Comparison of ENCODE assay signal across 8 mouse cellular contexts in genomic region chr10:80141243-80141642, GRCm38 (mm10). TPM values are rescaled to one million over a fixed set of nuclear protein-coding genes. Genes with fewer than 3 reads are reported as not detected.
A peak's percentile ranks its signal among the peaks of the same experiment; 100 is the strongest.
DNase-seq lines count a peak whose midpoint lies in the region; ATAC-seq lines count a peak whose summit lies in the region.

No protein-coding gene starts in this region.

- peaks cover under 1% of the 10 kb centered on the region; the same call in 1 of the 2 replicates for H3K4me1 ChIP-seq in brown adipose tissue, adult 24 weeks (ENCODE audit: control insufficient read depth, insufficient read depth, insufficient read length, low read length)
- peaks cover 83% of the 10 kb centered on the region for H3K4me1 ChIP-seq in heart, embryonic 13.5 days
- H3K4me1 ChIP-seq in liver, embryonic 12.5 days = peaks cover 92% of the 10 kb centered on the region

- H3K27ac ChIP-seq in brown adipose tissue, adult 24 weeks (replicated peaks; ENCODE audit: low read depth, low read length) = peak overlapping the region; percentile 66
- H3K27ac ChIP-seq in heart, embryonic 13.5 days (replicated peaks) = peak overlapping the region; percentile 87
- H3K27ac ChIP-seq in liver, embryonic 12.5 days = peak overlapping the region; percentile 94

- peak overlapping the region; percentile 52 for H3K4me3 ChIP-seq in brown adipose tissue, adult 24 weeks (ENCODE audit: insufficient read depth, low read depth, low read length)
- peak overlapping the region; percentile 79 for H3K4me3 ChIP-seq in heart, embryonic 13.5 days
- H3K4me3 ChIP-seq in liver, embryonic 12.5 days = peak overlapping the region; percentile 76

- peak overlapping the region; percentile 91 for H3K4me2 ChIP-seq in heart, embryonic 13.5 days
- H3K4me2 ChIP-seq in liver, embryonic 12.5 days = peak overlapping the region; percentile 90

- peaks cover 34% of the 10 kb centered on the region for H3K27me3 ChIP-seq in heart, embryonic 13.5 days (replicated peaks)
- H3K27me3 ChIP-seq in liver, embryonic 12.5 days (replicated peaks) = peaks cover 38% of the 10 kb centered on the region
- H3K27me3 ChIP-seq in splenic B cell, adult 2 months (ENCODE audit: control insufficient read depth, insufficient read depth, low read length, poor library complexity, severe bottlenecking) = no peaks in the 10 kb centered on the region

- H3K9me3 ChIP-seq in heart, embryonic 13.5 days = no peaks in the 10 kb centered on the region
- H3K9me3 ChIP-seq in liver, embryonic 12.5 days (replicated peaks) = no peaks in the 10 kb centered on the region

- H3K36me3 ChIP-seq in heart, embryonic 13.5 days = peaks cover 30% of the 10 kb centered on the region
- H3K36me3 ChIP-seq in liver, embryonic 12.5 days = peaks cover 30% of the 10 kb centered on the region
- peaks cover 3% of the 10 kb centered on the region for H3K36me3 ChIP-seq in splenic B cell, adult 2 months (ENCODE audit: control insufficient read depth, insufficient read depth, low read length, poor library complexity, severe bottlenecking)

- peak; percentile 79 for ATAC-seq in CD4-positive, CD25-positive, alpha-beta regulatory T cell, adult 4 months
- ATAC-seq in erythroid progenitor cell, adult 5-6 weeks (replicated peaks; ENCODE audit: low FRiP score, poor library complexity, severe bottlenecking) = peak; percentile 76
- ATAC-seq in heart, embryonic 13.5 days (ENCODE audit: extremely low read depth, insufficient number of reproducible peaks, low FRiP score, low TSS enrichment) = peak; percentile 64
- ATAC-seq in liver, embryonic 12.5 days = peak; percentile 80

- peak; percentile 97 for DNase-seq in kidney, postnatal 10 days
- peak; percentile 99 for DNase-seq in naive thymus-derived CD4-positive, alpha-beta T cell, adult 2 months (ENCODE audit: low read depth)
- DNase-seq in splenic B cell, adult 2 months (ENCODE audit: low read depth, low spot score) = peak; percentile 99

- H3K9ac ChIP-seq in heart, embryonic 13.5 days = peak overlapping the region; percentile 74
- H3K9ac ChIP-seq in liver, embryonic 12.5 days = peak overlapping the region; percentile 71

- 1% methylated on average over 29 of the region's 29 CpGs for WGBS in heart, embryonic 13.5 days
- WGBS in liver, embryonic 12.5 days (ENCODE audit: insufficient replicate concordance) = 0% methylated on average over 29 of the region's 29 CpGs

RNA-seq across cellular contexts. Expression of gene Cbarp, which starts 0.6 kb away (rescaled TPM):
- polyA plus RNA-seq in CD4-positive, CD25-positive, alpha-beta regulatory T cell, adult 4 months (2017; shearing (Covaris generic)) = 1 to 10 TPM; 1.3 to 1.4 TPM
- 1.1 and 1.5 TPM in 2 replicates for polyA plus RNA-seq in brown adipose tissue, adult 24 weeks (2012; ENCODE audit: insufficient read depth, insufficient read length, missing spikeins)
- not detected in 2 replicates for total RNA-seq in erythroid progenitor cell, adult 5-6 weeks (2015; ENCODE audit: low replicate concordance)
- total RNA-seq in erythroid progenitor cell, adult 5-6 weeks (2017; ENCODE audit: low replicate concordance) = not detected in 2 replicates
- polyA plus RNA-seq in heart, embryonic 13.5 days (2015; fragmentation: Nextera tagmentation; extraction: Ambion mirVana) = 1.6 and 2.5 TPM in 2 replicates
- 0.94 and 0.96 TPM in 2 replicates for polyA plus RNA-seq in liver, embryonic 12.5 days (2016; fragmentation: Nextera tagmentation; extraction: Ambion mirVana)

RNA-seq across cellular contexts. Expression of gene Atp5d, which starts 2.8 kb away (rescaled TPM):
- polyA plus RNA-seq in CD4-positive, CD25-positive, alpha-beta regulatory T cell, adult 4 months (2017; shearing (Covaris generic)) = 100 to 1,000 TPM; 303 to 370 TPM
- polyA plus RNA-seq in brown adipose tissue, adult 24 weeks (2012; ENCODE audit: insufficient read depth, insufficient read length, missing spikeins) = 1,146 and 1,395 TPM in 2 replicates
- total RNA-seq in erythroid progenitor cell, adult 5-6 weeks (2015; ENCODE audit: low replicate concordance) = 89.3 and 94.8 TPM in 2 replicates
- total RNA-seq in erythroid progenitor cell, adult 5-6 weeks (2017; ENCODE audit: low replicate concordance) = 19.4 and 39.9 TPM in 2 replicates
- 808 and 893 TPM in 2 replicates for polyA plus RNA-seq in heart, embryonic 13.5 days (2015; fragmentation: Nextera tagmentation; extraction: Ambion mirVana)
- polyA plus RNA-seq in liver, embryonic 12.5 days (2016; fragmentation: Nextera tagmentation; extraction: Ambion mirVana) = 393 and 419 TPM in 2 replicates

RNA-seq across cellular contexts. Expression of gene Midn, which starts 6.8 kb away (rescaled TPM):
- polyA plus RNA-seq in CD4-positive, CD25-positive, alpha-beta regulatory T cell, adult 4 months (2017; shearing (Covaris generic)) = 1 to 10 TPM; 4.6 to 8.2 TPM
- 25.5 and 31.6 TPM in 2 replicates for polyA plus RNA-seq in brown adipose tissue, adult 24 weeks (2012; ENCODE audit: insufficient read depth, insufficient read length, missing spikeins)
- total RNA-seq in erythroid progenitor cell, adult 5-6 weeks (2015; ENCODE audit: low replicate concordance) = 20.1 and 23.8 TPM in 2 replicates
- 12.5 and 18.2 TPM in 2 replicates for total RNA-seq in erythroid progenitor cell, adult 5-6 weeks (2017; ENCODE audit: low replicate concordance)
- polyA plus RNA-seq in heart, embryonic 13.5 days (2015; fragmentation: Nextera tagmentation; extraction: Ambion mirVana) = 15.6 and 15.7 TPM in 2 replicates
- polyA plus RNA-seq in liver, embryonic 12.5 days (2016; fragmentation: Nextera tagmentation; extraction: Ambion mirVana) = 5.7 and 6.3 TPM in 2 replicates

RNA-seq across cellular contexts. Expression of gene Cirbp, which starts 24.5 kb away (rescaled TPM):
- 100 to 1,000 TPM; 124 to 272 TPM for polyA plus RNA-seq in CD4-positive, CD25-positive, alpha-beta regulatory T cell, adult 4 months (2017; shearing (Covaris generic))
- polyA plus RNA-seq in brown adipose tissue, adult 24 weeks (2012; ENCODE audit: insufficient read depth, insufficient read length, missing spikeins) = 15.1 and 27.5 TPM in 2 replicates
- total RNA-seq in erythroid progenitor cell, adult 5-6 weeks (2015; ENCODE audit: low replicate concordance) = 10.1 and 19.7 TPM in 2 replicates
- 33.5 and 39.6 TPM in 2 replicates for total RNA-seq in erythroid progenitor cell, adult 5-6 weeks (2017; ENCODE audit: low replicate concordance)
- polyA plus RNA-seq in heart, embryonic 13.5 days (2015; fragmentation: Nextera tagmentation; extraction: Ambion mirVana) = 87.9 and 96.4 TPM in 2 replicates
- polyA plus RNA-seq in liver, embryonic 12.5 days (2016; fragmentation: Nextera tagmentation; extraction: Ambion mirVana) = 22.1 and 27.3 TPM in 2 replicates

RNA-seq across cellular contexts. Expression of gene Stk11, which starts 25.6 kb away (rescaled TPM):
- 10 to 100 TPM; 19.2 to 30.7 TPM for polyA plus RNA-seq in CD4-positive, CD25-positive, alpha-beta regulatory T cell, adult 4 months (2017; shearing (Covaris generic))
- 113 and 121 TPM in 2 replicates for polyA plus RNA-seq in brown adipose tissue, adult 24 weeks (2012; ENCODE audit: insufficient read depth, insufficient read length, missing spikeins)
- 224 and 296 TPM in 2 replicates for total RNA-seq in erythroid progenitor cell, adult 5-6 weeks (2015; ENCODE audit: low replicate concordance)
- total RNA-seq in erythroid progenitor cell, adult 5-6 weeks (2017; ENCODE audit: low replicate concordance) = 440 and 520 TPM in 2 replicates
- 12.0 and 13.0 TPM in 2 replicates for polyA plus RNA-seq in heart, embryonic 13.5 days (2015; fragmentation: Nextera tagmentation; extraction: Ambion mirVana)
- polyA plus RNA-seq in liver, embryonic 12.5 days (2016; fragmentation: Nextera tagmentation; extraction: Ambion mirVana) = 18.6 and 19.8 TPM in 2 replicates

Comparison
In these comparisons a context has a peak if more than half of its experiments do, and no peak if none do; other contexts are left out.
1. Peak in every context shown above with its lines: DNase-seq, ATAC-seq, H3K4me3 ChIP-seq and H3K27ac ChIP-seq.